Mouse (Mus musculus) ES-Bruce4 (cell line): ENCODE data around the gene Cttnbp2nl.

Experiments
- CTCF ChIP-seq: IDR thresholded peaks from one replicate; pipeline ENCODE4 v1.8.1; 2011; ENCODE audit warnings: low read depth, low read length
- EP300 ChIP-seq: IDR thresholded peaks from 2 replicates; pipeline ENCODE4 v1.6.1; 2011; ENCODE audit warnings: low read depth, low read length; ENCODE audit not compliant: insufficient read depth
- POLR2A ChIP-seq: IDR thresholded peaks from one replicate; pipeline ENCODE4 v1.8.1; 2011; ENCODE audit warnings: low read length; ENCODE audit not compliant: insufficient read depth

DNA sequence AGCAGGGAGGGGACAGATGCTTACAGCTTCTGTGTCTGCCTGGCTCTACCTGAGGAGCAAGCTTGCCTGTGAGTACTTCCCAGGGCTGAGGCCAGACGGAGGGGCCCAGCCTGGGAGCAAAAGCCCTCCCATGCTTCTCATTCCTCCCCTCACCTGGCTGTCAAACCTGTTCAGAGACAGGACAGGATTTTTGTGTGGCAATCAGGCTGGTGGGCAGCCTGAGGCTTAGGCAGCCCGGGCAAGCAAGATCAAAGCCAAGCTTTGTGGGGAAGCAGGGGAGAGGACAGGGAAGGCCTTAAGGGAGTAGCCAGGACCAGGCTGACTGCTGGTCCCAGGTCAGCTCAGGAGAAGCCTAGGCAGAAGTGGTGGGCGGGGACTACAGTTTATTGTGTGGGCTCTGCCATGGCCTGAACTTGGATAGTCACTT, 58.5 kb downstream of the Cttnbp2nl start:
- TF ChIP-seq CTCF (no peak), POLR2A (no peak), EP300 (no peak)
